Mouse (Mus musculus) embryonic facial prominence, embryonic 11.5 days (tissue): ENCODE results near the gene Ccdc125. TPM values are rescaled to one million over a fixed set of nuclear protein-coding genes. Genes with fewer than 3 reads are reported as not detected.

Experiments used
- ATAC-seq: fragments of 200-750 bp; cut with Nextera tagmentation; replicated peaks from 2 replicates; pipeline ENCODE4 v1.8.0; 2017; ENCODE audit warnings: low read depth; ENCODE audit not compliant: insufficient number of reproducible peaks, low FRiP score, low TSS enrichment
- DNase-seq: peaks from one replicate; pipeline ENCODE4 v3.0.0-alpha.2; 2015; ENCODE audit warnings: low spot score
- H3K27ac ChIP-seq: fragments of 300-500 bp; sonication (generic); replicated peaks from 2 replicates; pipeline ENCODE4 v1.5.1; 2014; ENCODE audit warnings: mild to moderate bottlenecking, low read depth, low read length, control low read depth
- H3K27me3 ChIP-seq: fragments of 300-500 bp; sonication (generic); 2 replicates; pipeline ENCODE4 v1.6.1; 2014; ENCODE audit warnings: mild to moderate bottlenecking, low read length, moderate library complexity, mixed read lengths; ENCODE audit not compliant: control insufficient read depth, insufficient read depth
- H3K36me3 ChIP-seq: fragments of 300-500 bp; sonication (generic); replicated peaks from 2 replicates; pipeline ENCODE4 v1.6.1; 2014; ENCODE audit warnings: low read depth, mild to moderate bottlenecking, low read length, moderate library complexity, mixed read lengths; ENCODE audit not compliant: control insufficient read depth, insufficient read depth
- H3K4me1 ChIP-seq: fragments of 300-500 bp; sonication (generic); 2 replicates; pipeline ENCODE4 v1.6.1; 2014; ENCODE audit warnings: low read length, mixed read lengths; ENCODE audit not compliant: control insufficient read depth, insufficient read depth
- H3K4me2 ChIP-seq: fragments of 300-500 bp; sonication (generic); 2 replicates; pipeline ENCODE4 v1.6.1; 2014; ENCODE audit warnings: low read depth, mild to moderate bottlenecking, control low read depth, low read length, moderate library complexity
- H3K4me3 ChIP-seq: fragments of 300-500 bp; sonication (generic); 2 replicates; pipeline ENCODE4 v1.5.1; 2014; ENCODE audit warnings: low read depth, low read length, control low read depth
- H3K9ac ChIP-seq: fragments of 300-500 bp; sonication (generic); replicated peaks from 2 replicates; pipeline ENCODE4 v1.6.1; 2014; ENCODE audit warnings: mild to moderate bottlenecking, control low read depth, low read length
- H3K9me3 ChIP-seq: fragments of 300-500 bp; sonication (generic); replicated peaks from 2 replicates; pipeline ENCODE4 v1.6.1; 2016; ENCODE audit warnings: mild to moderate bottlenecking, low read length, inconsistent platforms, mixed read lengths; ENCODE audit not compliant: control insufficient read depth
- WGBS: fragments of 180-500 bp; shearing (Covaris S2); extraction: QIAGEN DNeasy Blood & Tissue Kit; methylation state at CpG from one replicate; pipeline ENCODE4 v1.1.7; 2014; 5-methylcytosine and 5-hydroxymethylcytosine counted together
- polyA plus RNA-seq: library from polyadenylated mRNA; unstranded; fragments of >200 nt; fragmentation: Nextera tagmentation; extraction: Ambion mirVana; gene quantifications from 2 replicates; pipeline ENCODE4 v1.2.1, GENCODE M21; 2014

Ccdc125 gene
- 4.0 and 4.1 TPM in 2 replicates for polyA plus RNA-seq

DNA sequence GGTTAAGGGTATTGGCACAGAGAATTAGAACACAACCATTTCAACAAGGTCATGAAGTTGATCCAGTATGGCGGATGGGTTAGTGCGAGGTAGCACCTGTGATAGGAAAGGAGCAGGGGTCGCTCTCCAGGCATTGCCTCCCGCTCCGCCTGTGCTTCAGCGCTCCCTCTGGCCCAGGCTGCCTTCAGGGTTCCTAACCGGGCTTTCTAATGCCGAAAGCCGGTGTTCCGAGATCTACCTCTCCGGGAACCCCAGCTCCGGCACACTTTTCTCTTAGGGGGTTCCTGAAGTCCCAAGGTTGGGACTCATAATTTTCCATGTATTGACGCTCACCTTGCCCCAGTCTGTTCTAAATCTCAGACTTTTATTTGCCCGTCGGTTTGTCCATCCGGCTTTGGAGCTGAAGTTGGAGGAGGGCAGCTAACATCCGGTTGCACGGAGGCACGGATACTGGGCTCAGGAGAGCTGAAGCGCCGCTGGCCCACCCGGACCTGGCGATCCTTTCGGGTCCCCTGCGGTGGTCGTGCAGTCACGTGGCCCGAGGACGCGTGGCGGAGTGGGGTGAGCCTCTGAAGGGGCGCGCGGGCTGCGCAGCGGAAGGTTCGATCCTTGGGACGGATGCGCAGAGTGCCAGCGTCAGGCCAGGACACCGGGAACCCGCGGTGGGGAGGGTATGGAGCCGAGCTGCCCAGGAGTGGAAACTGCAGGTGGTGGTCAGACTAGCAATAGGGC lies at the start of gene Ccdc125:
TSS of gene Ccdc125 (plus strand) at position 427 of the 732 bp plus-strand sequence.
- Histone ChIP-seq H3K4me2 (peak within 1 kb of the TSS; percentile 43), H3K4me1 (no peaks in the 10 kb centered on the region), H3K36me3 (no peaks in the 10 kb centered on the region), H3K9me3 (no peaks in the 10 kb centered on the region), H3K27ac (no peak within 1 kb of the TSS), H3K9ac (peak within 1 kb of the TSS; percentile 29), H3K27me3 (no peaks in the 10 kb centered on the region), H3K4me3 (peak within 1 kb of the TSS; percentile 32)
- WGBS = under 1% methylated on average over 44 of the region's 44 CpGs
- ATAC-seq (peak; percentile 85), DNase-seq (peak; percentile 61)

DNA sequence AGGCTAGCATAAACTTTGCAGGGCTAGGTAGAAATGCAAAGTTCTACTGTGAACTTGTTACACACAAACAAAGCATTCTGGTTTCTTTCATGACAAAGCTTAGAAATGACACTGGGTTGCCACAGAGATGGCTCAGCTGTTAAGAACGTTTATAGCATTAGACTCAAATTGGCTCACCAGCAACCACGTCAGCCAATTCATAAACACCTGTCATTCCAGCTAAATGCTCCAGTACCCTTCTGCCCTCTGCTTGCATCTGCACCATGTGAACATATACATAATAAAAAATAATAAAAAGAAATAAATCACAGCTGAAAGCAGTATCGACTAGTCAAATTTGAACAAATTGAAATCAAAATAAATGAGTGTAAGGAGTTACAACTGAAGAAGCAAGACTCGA lies 47.3 kb upstream of the Ccdc125 start:
- no peaks in the 10 kb centered on the region for H3K4me1 ChIP-seq
- DNase-seq (no peak), ATAC-seq (no peak)
- no peak overlapping the region for H3K27ac ChIP-seq
- H3K9ac ChIP-seq = no peak overlapping the region
- no peaks in the 10 kb centered on the region for H3K9me3 ChIP-seq
- no peak overlapping the region for H3K4me2 ChIP-seq
- peaks cover 4% of the 10 kb centered on the region; the same call in 1 of the 2 replicates for H3K36me3 ChIP-seq
- H3K27me3 ChIP-seq = no peaks in the 10 kb centered on the region
- 87% methylated on average over 4 of the region's 4 CpGs for WGBS
- no peak overlapping the region for H3K4me3 ChIP-seq

DNA sequence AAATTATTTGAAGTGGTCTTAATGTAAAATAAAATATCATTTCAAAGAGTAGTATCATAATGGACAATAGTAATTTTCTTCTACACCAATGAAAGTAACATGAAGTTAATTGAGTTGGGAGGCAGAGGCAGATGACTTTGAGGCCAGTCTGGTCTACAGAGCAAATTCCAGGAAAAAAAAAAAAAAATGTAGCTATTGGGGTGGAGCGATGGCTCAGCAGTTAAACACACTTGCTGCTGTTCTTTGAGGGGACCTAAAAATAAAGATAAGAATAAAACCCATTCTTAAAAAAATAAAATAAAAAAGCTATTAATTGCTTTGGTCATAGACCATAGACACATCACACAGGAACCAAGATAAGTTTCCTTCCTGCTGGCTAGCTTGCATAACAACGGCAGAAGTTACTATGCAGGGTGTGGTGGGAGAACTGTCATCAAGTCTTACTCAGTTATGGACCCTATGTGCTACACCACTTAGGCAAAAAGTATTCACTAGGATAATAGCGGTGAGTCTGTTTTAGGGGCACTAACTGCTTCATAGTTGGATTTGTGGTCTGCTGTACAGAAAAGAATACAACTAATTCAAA lies 35.3 kb upstream of the Ccdc125 start:
- no peaks in the 10 kb centered on the region for H3K4me1 ChIP-seq
- ATAC-seq = no peak
- no peak overlapping the region for H3K4me3 ChIP-seq
- no peaks in the 10 kb centered on the region for H3K27me3 ChIP-seq
- DNase-seq = no peak
- H3K36me3 ChIP-seq = peaks cover 4% of the 10 kb centered on the region
- no peak overlapping the region for H3K4me2 ChIP-seq
- H3K27ac ChIP-seq = no peak overlapping the region
- H3K9me3 ChIP-seq = no peaks in the 10 kb centered on the region
- 94% methylated on average over 3 of the region's 3 CpGs for WGBS
- H3K9ac ChIP-seq = no peak overlapping the region

DNA sequence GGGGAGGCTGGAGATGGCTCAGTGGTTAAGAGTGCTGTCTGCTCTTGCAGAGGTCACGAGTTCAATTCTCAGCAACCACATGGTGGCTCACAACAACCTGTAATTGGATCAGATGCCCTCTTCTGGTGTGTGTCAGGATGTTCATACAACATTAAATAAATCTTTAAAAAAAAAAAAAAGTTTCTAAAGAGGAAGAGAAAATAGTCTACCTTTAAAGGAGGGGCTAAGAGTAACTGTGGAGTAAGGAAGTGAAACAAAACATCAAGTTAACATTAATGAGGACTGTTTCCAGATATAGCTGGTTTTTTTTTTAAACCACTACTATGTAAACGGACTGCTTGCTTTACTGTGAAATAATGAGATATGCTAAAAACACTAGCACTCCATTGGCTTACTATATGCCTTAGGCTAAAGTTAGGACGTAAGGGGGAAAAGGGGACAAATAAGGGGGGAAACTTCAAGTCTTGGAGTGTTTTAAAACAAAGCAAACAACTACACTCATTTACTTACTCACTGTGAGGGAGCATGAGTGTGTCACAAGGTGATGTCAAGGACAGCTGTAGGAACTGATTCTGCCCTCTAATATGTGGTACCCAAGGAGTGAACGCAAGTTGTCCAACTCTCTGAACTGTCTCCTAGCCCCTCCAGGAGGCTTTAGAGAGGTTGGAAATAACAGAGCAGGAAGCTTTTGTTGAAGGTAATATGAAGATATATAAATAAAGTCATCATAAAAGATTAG lies 26.9 kb upstream of the Ccdc125 start:
- WGBS = 91% methylated on average over 4 of the region's 4 CpGs
- 0 out of 2 replicates have a peak, but pooled peaks cover 5% of the 10 kb centered on the region for H3K36me3 ChIP-seq
- no peak overlapping the region for H3K4me2 ChIP-seq

DNA sequence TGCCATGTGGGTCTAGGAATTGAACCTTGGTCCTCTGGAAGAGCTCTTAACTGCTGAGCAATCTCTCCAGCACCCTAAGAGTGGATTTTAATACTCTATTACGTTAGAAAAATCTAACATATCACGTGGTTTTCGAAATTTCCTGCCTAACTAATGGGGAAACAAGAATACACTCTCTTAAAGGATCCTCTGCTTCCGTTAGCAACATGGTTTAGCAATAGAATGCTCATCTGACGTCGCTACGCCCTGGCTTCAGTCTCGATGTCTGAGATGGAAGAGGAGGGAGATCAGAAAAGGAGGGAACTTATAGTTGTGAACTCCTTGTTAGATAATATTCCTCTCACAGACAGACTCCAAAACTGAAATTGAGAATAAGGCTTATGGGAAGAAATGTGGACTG lies 21.3 kb upstream of the Ccdc125 start:
- H3K4me2 ChIP-seq = no peak overlapping the region
- H3K4me1 ChIP-seq = peaks cover 2% of the 10 kb centered on the region; the same call in 1 of the 2 replicates
- H3K9ac ChIP-seq = no peak overlapping the region
- 0 out of 2 replicates have a peak, but pooled peaks cover 5% of the 10 kb centered on the region for H3K36me3 ChIP-seq
- 96% methylated on average over 8 of the region's 8 CpGs for WGBS
- DNase-seq (no peak), ATAC-seq (no peak)
- H3K27me3 ChIP-seq = no peaks in the 10 kb centered on the region
- H3K4me3 ChIP-seq = no peak overlapping the region
- no peak overlapping the region for H3K27ac ChIP-seq
- no peaks in the 10 kb centered on the region for H3K9me3 ChIP-seq

More for the DNA sequence above, 26.9 kb upstream of the Ccdc125 start:
- no peaks in the 10 kb centered on the region for H3K27me3 ChIP-seq
- H3K4me3 ChIP-seq = no peak overlapping the region
- ATAC-seq (no peak), DNase-seq (no peak)
- no peak overlapping the region for H3K9ac ChIP-seq
- no peaks in the 10 kb centered on the region for H3K4me1 ChIP-seq
- H3K27ac ChIP-seq = no peak overlapping the region
- no peaks in the 10 kb centered on the region for H3K9me3 ChIP-seq

DNA sequence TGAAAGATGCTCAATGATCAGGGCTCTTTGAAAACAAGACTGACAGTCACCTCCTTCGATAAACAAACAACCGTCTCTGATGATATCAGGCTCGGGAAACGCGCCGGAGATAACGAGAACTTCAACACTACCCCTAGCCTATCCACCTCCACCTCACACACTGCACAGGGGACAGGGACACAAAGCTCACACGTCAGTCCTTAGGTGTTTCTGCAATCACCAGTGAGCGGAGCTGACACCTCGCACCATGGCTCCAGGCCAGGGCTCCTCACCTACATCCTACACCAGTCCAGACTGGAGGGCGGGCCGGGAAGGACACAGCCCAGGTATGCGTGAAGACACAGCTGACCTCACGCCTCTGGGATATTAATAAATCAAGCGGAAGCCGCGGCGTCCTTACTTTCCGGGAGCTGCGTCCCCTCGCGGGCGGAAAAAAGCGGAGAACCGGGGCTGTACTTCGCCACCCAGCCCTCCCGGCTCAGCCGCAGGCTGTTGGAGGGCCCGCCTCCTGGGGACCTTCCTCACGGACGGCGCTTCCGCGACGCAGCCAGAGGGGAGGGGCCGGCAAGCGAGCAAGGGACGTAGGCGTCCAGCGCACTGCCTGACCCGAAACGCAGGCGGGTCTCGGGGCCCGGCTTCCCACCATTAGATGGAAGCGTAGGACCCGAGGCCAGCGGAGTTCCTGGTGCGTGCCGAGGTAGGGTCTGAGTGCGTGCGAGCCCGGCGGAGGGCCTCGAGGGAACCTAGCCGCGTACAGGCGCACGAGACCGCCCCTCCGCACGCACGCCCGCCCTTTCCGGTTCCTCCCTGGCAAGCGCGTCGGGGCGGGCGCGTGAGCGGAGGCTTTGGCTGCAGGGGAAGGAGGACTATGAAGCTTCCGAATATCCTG lies 18.7 kb upstream of the Ccdc125 start, which contains the start of the genes Ak6 and Rad17:
TSS of gene Ak6 (plus strand) at position 430 of the 889 bp plus-strand sequence.
TSS of gene Rad17 (minus strand) at position 502 of the 889 bp plus-strand sequence.
- DNase-seq = peak; percentile 93
- Histone ChIP-seq H3K27me3 (no peaks in the 10 kb centered on the region), H3K4me2 (peak within 1 kb of the TSS; percentile 77), H3K4me1 (peaks cover 2% of the 10 kb centered on the region; the same call in 1 of the 2 replicates), H3K9ac (peak within 1 kb of the TSS; percentile 86), H3K4me3 (peak within 1 kb of the TSS; percentile 82), H3K9me3 (no peaks in the 10 kb centered on the region), H3K36me3 (no peaks in the 10 kb centered on the region), H3K27ac (peak within 1 kb of the TSS; percentile 90)
- under 1% methylated on average over 55 of the region's 73 CpGs for WGBS
- peak; percentile 97 for ATAC-seq

DNA sequence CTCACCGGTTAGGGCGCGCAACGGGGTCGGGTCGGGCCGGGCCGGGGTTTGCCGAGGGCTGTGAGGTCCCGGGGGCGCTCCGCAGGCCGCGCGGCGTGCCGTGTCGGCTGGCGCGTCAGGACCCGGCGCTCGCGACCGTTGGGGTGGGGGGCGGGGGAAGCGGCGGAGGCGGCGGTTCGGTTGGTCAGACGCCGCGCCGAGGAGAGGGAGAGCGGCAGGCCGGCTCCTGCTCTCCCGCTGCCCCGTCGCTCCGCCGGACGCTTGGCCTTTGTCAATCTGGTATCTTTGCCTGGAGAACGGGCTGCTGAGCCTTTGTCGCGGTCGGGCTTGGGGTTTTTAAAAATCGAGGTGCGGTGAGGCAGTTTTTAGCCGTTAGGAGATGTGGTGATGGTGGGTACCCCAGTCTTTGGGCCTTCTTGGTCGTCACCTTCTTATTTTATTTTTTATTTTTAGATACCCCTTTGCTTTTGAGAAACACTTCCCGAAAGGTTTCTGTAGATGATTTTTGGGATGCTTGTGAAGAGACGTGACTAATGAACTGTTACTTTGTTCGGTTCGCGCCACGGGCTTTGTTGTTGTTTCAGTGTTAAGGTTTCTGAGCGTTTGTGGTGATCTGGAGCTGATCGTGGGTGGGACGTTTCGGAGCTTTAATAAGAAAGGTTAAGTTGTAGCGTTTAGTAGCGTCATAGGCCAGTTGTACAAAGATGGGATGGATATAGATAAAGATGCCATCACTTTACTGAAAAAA lies 17.9 kb upstream of the Ccdc125 start, which contains the start of gene Taf9:
TSS of gene Taf9 (plus strand) at position 141 of the 748 bp plus-strand sequence.
- Histone ChIP-seq H3K27me3 (no peaks in the 10 kb centered on the region), H3K36me3 (no peaks in the 10 kb centered on the region), H3K4me2 (peak within 1 kb of the TSS; percentile 77), H3K4me1 (peaks cover 2% of the 10 kb centered on the region; the same call in 1 of the 2 replicates), H3K9ac (peak within 1 kb of the TSS; percentile 86), H3K4me3 (peak within 1 kb of the TSS; percentile 82), H3K9me3 (no peaks in the 10 kb centered on the region), H3K27ac (peak within 1 kb of the TSS; percentile 90)
- ATAC-seq = no peak
- under 1% methylated on average over 51 of the region's 63 CpGs for WGBS
- no peak for DNase-seq
